Mouse (Mus musculus): ENCODE measurements around the gene Cuedc1. TPM values are rescaled to one million over a fixed set of nuclear protein-coding genes. Genes with fewer than 3 reads are reported as not detected.

Cuedc1 gene
- total and polyA plus RNA-seq, 2 experiments from 2014 or later: 37.5 to 38.8 TPM

DNA sequence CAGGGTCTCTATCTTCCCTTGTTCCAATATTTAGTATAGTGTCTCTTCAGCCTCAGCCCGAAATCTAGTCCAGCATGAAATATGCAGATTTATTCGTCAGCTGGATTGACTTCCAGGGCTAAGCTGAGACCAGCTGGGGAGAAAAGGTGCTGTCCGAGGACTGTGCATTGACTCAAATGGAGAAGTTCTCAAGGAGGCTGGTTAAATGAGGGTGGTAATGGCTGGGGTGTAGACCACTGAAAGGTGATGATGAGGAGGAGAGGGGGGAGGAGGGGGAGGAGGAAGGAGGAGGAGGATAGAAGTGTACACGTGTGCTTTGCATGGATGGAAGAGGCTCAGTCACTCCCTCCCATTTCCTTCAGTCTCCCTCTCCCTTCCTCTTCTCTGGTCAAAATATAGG, 46.2 kb downstream of the Cuedc1 start:
- no peak for DNase-seq (ENCODE audit: low spot score)
- no peaks in the 10 kb centered on the region for H3K36me3 ChIP-seq (ENCODE audit: insufficient read depth, low read length)
- no peak overlapping the region for H3K9ac ChIP-seq (replicated peaks; ENCODE audit: low read length, poor library complexity, severe bottlenecking)
- no peak for ATAC-seq (ENCODE audit: low FRiP score)
- H3K4me1 ChIP-seq (ENCODE audit: insufficient read depth, low read length): peaks cover 25% of the 10 kb centered on the region
- WGBS: 31% methylated on average over 4 of the region's 4 CpGs
- no peak overlapping the region for H3K4me3 ChIP-seq (ENCODE audit: low read depth, low read length)
- no peaks in the 10 kb centered on the region for H3K9me3 ChIP-seq (ENCODE audit: low read length)
- no peak overlapping the region for H3K27ac ChIP-seq (ENCODE audit: low read depth, low read length)
- TF ChIP-seq CTCF (IDR thresholded peaks at IDR 0.05): no peak
- H3K27me3 ChIP-seq (ENCODE audit: insufficient read depth, low read length): no peaks in the 10 kb centered on the region
- no peak overlapping the region for H3K4me2 ChIP-seq (ENCODE audit: low read depth, low read length, poor library complexity, severe bottlenecking)

DNA sequence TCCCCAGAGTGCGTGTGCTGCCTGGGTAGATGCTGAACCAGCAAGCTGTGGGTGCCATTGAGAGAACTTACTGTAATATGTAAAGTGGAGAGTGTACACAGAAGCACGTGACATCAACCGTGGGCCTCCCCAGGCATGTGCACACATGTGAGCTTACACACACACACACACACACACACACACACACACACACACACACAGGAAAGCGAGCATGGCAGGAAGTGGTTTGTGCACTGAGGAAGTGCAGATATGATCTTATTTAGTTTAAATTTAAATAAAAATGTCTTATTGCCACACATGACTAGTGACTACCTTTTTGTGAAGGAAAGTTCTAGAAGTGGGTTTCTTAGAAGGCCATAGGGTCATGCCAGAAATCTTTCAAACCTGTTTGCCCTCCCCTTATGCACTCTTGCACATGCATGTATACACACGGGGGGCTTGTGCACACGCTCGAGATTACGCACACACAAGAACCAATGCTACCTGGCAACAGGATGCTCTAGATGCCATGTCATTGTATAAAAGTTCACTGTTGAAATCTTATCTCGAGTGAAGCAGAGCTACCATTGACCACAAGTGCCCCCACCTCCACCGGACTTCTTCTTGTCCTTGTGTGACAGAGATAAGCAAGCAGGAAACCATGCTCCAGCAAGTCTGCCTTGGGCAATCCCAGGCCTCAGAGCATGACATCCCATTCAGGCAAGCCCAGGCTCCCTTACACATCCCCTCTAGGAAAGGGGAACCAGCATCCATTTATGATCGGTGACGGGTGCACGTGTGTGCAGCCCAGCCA, 47.6 kb downstream of the Cuedc1 start:
- Histone ChIP-seq H3K9ac (replicated peaks; ENCODE audit: low read length, poor library complexity, severe bottlenecking) (no peak overlapping the region), H3K4me3 (ENCODE audit: low read depth, low read length) (no peak overlapping the region), H3K36me3 (ENCODE audit: insufficient read depth, low read length) (no peaks in the 10 kb centered on the region), H3K4me2 (ENCODE audit: low read depth, low read length, poor library complexity, severe bottlenecking) (no peak overlapping the region), H3K27ac (ENCODE audit: low read depth, low read length) (no peak overlapping the region), H3K9me3 (ENCODE audit: low read length) (no peaks in the 10 kb centered on the region), H3K4me1 (ENCODE audit: insufficient read depth, low read length) (peaks cover 15% of the 10 kb centered on the region), H3K27me3 (ENCODE audit: insufficient read depth, low read length) (no peaks in the 10 kb centered on the region)
- ATAC-seq (ENCODE audit: low FRiP score): no peak
- no peak for TF ChIP-seq CTCF (IDR thresholded peaks at IDR 0.05)
- no peak for DNase-seq (ENCODE audit: low spot score)
- WGBS: 81% methylated on average over 13 of the region's 13 CpGs

DNA sequence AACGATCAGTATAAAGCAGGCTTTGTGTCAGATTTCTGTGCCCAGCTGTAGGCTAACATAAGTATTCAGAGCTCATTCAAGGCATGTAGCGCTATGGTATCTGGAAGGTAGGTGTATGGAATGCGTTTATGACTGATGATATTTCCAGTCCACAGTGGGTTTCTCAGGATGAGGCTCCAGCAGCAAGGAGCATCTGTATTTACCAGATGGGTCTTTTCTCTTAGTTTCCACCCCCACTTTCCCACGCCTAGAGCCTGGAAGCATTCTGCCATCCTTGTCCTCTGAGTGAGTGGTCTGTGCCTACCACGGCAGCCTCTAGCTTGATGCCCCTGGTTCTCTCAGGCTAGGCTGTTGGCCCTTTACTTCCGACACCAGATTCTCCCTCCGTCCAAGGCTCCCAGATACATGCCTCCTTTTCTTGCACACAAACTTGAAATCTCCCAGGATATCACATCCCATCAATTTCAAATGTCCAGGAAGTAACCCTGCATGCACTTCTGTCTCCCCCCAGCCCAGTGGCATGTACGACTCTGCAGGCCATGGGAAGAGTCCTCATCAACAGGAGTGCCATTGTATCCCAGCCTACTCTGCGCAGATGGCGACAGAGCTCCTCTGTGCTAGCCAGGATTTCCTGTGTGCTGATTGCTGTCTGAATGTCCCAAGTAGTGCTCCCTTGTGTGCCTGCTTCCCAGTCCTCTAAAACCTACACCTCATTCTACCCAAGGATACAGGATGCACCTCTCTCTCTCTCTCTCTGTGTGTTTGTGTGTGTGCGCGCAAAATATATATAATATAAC, 48.6 kb downstream of the Cuedc1 start:
- H3K4me3 ChIP-seq (ENCODE audit: low read depth, low read length): no peak overlapping the region
- no peak overlapping the region for H3K4me2 ChIP-seq (ENCODE audit: low read depth, low read length, poor library complexity, severe bottlenecking)
- TF ChIP-seq CTCF (IDR thresholded peaks at IDR 0.05): no peak
- H3K9ac ChIP-seq (replicated peaks; ENCODE audit: low read length, poor library complexity, severe bottlenecking): no peak overlapping the region
- WGBS: 75% methylated on average over 12 of the region's 12 CpGs
- H3K36me3 ChIP-seq (ENCODE audit: insufficient read depth, low read length): no peaks in the 10 kb centered on the region
- no peaks in the 10 kb centered on the region for H3K9me3 ChIP-seq (ENCODE audit: low read length)
- peaks cover 11% of the 10 kb centered on the region; the same call in 1 of the 2 replicates for H3K4me1 ChIP-seq (ENCODE audit: insufficient read depth, low read length)
- ATAC-seq (ENCODE audit: low FRiP score) (peak; percentile 31; the same call in 1 of the 2 replicates), DNase-seq (ENCODE audit: low spot score) (peak; percentile 59)
- no peak overlapping the region; the same call in 1 of the 2 replicates for H3K27ac ChIP-seq (ENCODE audit: low read depth, low read length)
- H3K27me3 ChIP-seq (ENCODE audit: insufficient read depth, low read length): no peaks in the 10 kb centered on the region

DNA sequence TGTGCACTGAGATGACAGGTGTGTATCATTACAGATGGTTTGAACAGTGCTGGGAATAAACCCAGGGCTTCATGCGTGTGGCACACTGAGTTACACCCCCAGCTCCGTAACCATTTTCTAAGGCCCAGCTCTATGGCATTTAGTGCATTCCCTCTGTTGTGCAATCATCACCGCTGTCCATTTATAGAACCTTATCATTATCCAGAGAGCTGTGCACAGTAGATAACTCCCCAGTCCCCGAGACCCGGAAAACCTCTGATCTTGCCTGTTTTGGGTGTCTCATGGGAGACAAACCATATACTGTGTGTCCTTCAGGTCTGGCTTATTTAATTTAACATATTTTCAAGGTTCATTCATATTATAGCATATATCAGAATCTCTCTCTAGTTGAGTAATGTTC, 49.5 kb downstream of the Cuedc1 start:
- Histone ChIP-seq H3K36me3 (ENCODE audit: insufficient read depth, low read length) (no peaks in the 10 kb centered on the region), H3K27me3 (ENCODE audit: insufficient read depth, low read length) (no peaks in the 10 kb centered on the region), H3K9me3 (ENCODE audit: low read length) (no peaks in the 10 kb centered on the region), H3K9ac (replicated peaks; ENCODE audit: low read length, poor library complexity, severe bottlenecking) (no peak overlapping the region), H3K4me2 (ENCODE audit: low read depth, low read length, poor library complexity, severe bottlenecking) (no peak overlapping the region), H3K4me3 (ENCODE audit: low read depth, low read length) (no peak overlapping the region), H3K4me1 (ENCODE audit: insufficient read depth, low read length) (peaks cover 8% of the 10 kb centered on the region; the same call in 1 of the 2 replicates), H3K27ac (ENCODE audit: low read depth, low read length) (no peak overlapping the region; the same call in 1 of the 2 replicates)
- DNase-seq (ENCODE audit: low spot score) (no peak), ATAC-seq (ENCODE audit: low FRiP score) (no peak)
- no peak for TF ChIP-seq CTCF (IDR thresholded peaks at IDR 0.05)
- WGBS: 88% methylated on average over 5 of the region's 5 CpGs

DNA sequence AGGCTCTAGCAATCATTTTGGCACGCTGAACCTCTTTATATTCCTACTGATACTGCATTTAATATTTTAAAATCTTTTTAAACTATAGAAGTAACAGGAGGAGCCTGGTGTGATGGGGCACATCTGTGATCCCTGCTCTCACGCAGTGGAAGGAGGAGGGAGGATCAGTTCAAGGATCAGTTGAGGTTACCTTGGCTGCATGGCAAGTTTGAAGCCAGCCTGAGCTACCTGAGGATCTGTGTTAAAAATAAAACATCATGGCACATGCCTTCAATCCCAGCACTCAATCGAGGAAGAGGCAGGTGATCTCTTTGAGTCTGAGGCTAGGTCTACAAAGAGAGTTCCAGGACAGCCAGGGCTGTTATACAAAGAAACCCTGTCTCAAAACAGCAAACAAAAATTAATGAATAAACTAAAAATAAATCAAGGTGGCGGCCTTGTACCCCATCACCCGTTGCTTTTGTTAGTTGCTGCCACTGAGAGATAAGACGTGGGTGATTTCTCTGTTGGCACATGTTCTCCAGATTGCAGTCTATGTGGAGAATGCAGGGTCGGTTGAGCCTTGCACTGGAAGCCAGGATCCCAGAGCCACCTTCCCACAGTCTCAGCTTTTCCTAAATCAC, 50.3 kb downstream of the Cuedc1 start:
- peak overlapping the region; percentile 63; the same call in 1 of the 2 replicates for H3K27ac ChIP-seq (ENCODE audit: low read depth, low read length)
- DNase-seq (ENCODE audit: low spot score) (no peak), ATAC-seq (ENCODE audit: low FRiP score) (no peak)
- H3K4me2 ChIP-seq (ENCODE audit: low read depth, low read length, poor library complexity, severe bottlenecking): no peak overlapping the region
- H3K9me3 ChIP-seq (ENCODE audit: low read length): no peaks in the 10 kb centered on the region
- TF ChIP-seq CTCF (IDR thresholded peaks at IDR 0.05): no peak
- no peak overlapping the region for H3K4me3 ChIP-seq (ENCODE audit: low read depth, low read length)
- H3K27me3 ChIP-seq (ENCODE audit: insufficient read depth, low read length): no peaks in the 10 kb centered on the region
- WGBS: 50% methylated on average over 7 of the region's 7 CpGs
- no peaks in the 10 kb centered on the region for H3K36me3 ChIP-seq (ENCODE audit: insufficient read depth, low read length)
- peaks cover 7% of the 10 kb centered on the region; the same call in 1 of the 2 replicates for H3K4me1 ChIP-seq (ENCODE audit: insufficient read depth, low read length)
- no peak overlapping the region for H3K9ac ChIP-seq (replicated peaks; ENCODE audit: low read length, poor library complexity, severe bottlenecking)

Measured in midbrain, postnatal 0 days (tissue).